ENCODE assay signal across 26 mouse cellular contexts in the genomic region with DNA sequence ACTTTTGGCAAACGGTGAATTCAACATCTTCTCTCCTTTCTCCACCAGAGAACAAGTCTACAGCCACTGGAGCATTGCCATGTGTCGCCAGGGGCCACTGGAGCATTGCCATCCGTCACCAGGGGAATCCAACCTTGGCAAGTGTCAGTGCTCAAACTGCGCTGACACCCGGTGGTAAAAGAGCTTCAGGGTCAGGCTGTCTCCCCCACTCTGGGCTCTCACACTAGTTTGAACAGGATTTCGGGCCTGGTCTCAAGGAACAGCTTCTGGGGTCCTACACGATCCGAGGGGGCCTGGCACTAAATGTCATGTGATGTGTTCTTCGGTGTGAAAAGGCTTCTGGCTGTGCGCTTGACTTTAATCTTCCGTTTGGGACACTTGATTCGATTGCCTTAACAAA. TPM values are rescaled to one million over a fixed set of nuclear protein-coding genes. Genes with fewer than 3 reads are reported as not detected.
A peak's percentile ranks its signal among the peaks of the same experiment; 100 is the strongest.
DNase-seq lines count a peak whose midpoint lies in the region; ATAC-seq and TF ChIP-seq lines count a peak whose summit lies in the region.
"Had no signal": no experiment of that assay in that cellular context is flagged by ENCODE, and none has a peak within 500 bp of the region (broad histone marks: within the 10 kb centered on the region; RNA-seq: fewer than 3 reads in every experiment).

No protein-coding gene starts in this region.

- no peak overlapping the region for H3K4me2 ChIP-seq in heart, embryonic 11.5 days
- H3K4me2 ChIP-seq in hindbrain, postnatal 0 days (ENCODE audit: low read depth, low read length), result no peak overlapping the region
- H3K4me2 ChIP-seq in hindbrain, embryonic 11.5 days (replicated peaks; ENCODE audit: low read depth, low read length), result no peak overlapping the region
- H3K4me2 ChIP-seq: heart, embryonic 15.5 days; liver, embryonic 13.5 days; midbrain, embryonic 13.5 days had no signal

- DNase-seq in adrenal gland, postnatal 25 days, result peak; percentile 45
- DNase-seq in adrenal gland, adult 2 months, result no peak
- DNase-seq in heart, adult 11 months, result peak; percentile 83
- peak; percentile 25 for DNase-seq in hindbrain, postnatal 0 days (ENCODE audit: low spot score)
- DNase-seq in hindbrain, embryonic 11.5 days (ENCODE audit: low spot score), result no peak
- DNase-seq in adipocyte (ENCODE audit: low spot score) (peak; percentile 36), liver (no peak)
- DNase-seq: cerebellum, postnatal 36 days; gastrocnemius, postnatal 25 days; heart, adult 2 months; kidney, adult 8-10 months; kidney, postnatal 4 days; left cerebral cortex, postnatal 4 days; liver, embryonic 13.5 days; lung, adult 18-20 months; lung, postnatal 4 days; spleen, adult 18-20 months; thymus, postnatal 14 days had no signal

- no peak for TF ChIP-seq CTCF in hindbrain, postnatal 0 days (IDR thresholded peaks at IDR 0.05; ENCODE audit: low read depth)

- no peak overlapping the region for H3K9ac ChIP-seq in heart, embryonic 11.5 days (ENCODE audit: low read depth, low read length)
- no peak overlapping the region for H3K9ac ChIP-seq in hindbrain, postnatal 0 days (replicated peaks; ENCODE audit: low read length)
- no peak overlapping the region for H3K9ac ChIP-seq in hindbrain, embryonic 11.5 days (ENCODE audit: low read depth, low read length)
- H3K9ac ChIP-seq: heart, embryonic 15.5 days; liver, embryonic 13.5 days; midbrain, embryonic 13.5 days had no signal

- H3K27me3 ChIP-seq in heart, embryonic 11.5 days (ENCODE audit: control insufficient read depth, insufficient read depth, low read length), result no peaks in the 10 kb centered on the region
- no peaks in the 10 kb centered on the region for H3K27me3 ChIP-seq in hindbrain, postnatal 0 days (ENCODE audit: insufficient read depth, low read length)
- no peaks in the 10 kb centered on the region for H3K27me3 ChIP-seq in hindbrain, embryonic 11.5 days (ENCODE audit: control insufficient read depth, insufficient read depth, low read length)
- H3K27me3 ChIP-seq: heart, embryonic 15.5 days; liver, embryonic 13.5 days; midbrain, embryonic 13.5 days had no signal

- H3K4me3 ChIP-seq in heart, embryonic 11.5 days (ENCODE audit: low read depth, low read length), result no peak overlapping the region
- no peak overlapping the region for H3K4me3 ChIP-seq in hindbrain, postnatal 0 days (ENCODE audit: low read length)
- no peak overlapping the region for H3K4me3 ChIP-seq in hindbrain, embryonic 11.5 days (ENCODE audit: low read depth, low read length)
- H3K4me3 ChIP-seq: heart, adult 2 months; heart, embryonic 15.5 days; liver, embryonic 13.5 days; megakaryocyte, embryonic 14.5 days; midbrain, embryonic 13.5 days had no signal

- H3K9me3 ChIP-seq in heart, embryonic 11.5 days (replicated peaks; ENCODE audit: control insufficient read depth, low read length), result no peaks in the 10 kb centered on the region
- H3K9me3 ChIP-seq in hindbrain, postnatal 0 days (ENCODE audit: low read length), result no peaks in the 10 kb centered on the region
- H3K9me3 ChIP-seq in hindbrain, embryonic 11.5 days (ENCODE audit: control insufficient read depth, low read length), result no peaks in the 10 kb centered on the region
- H3K9me3 ChIP-seq: heart, embryonic 15.5 days; liver, embryonic 13.5 days; megakaryocyte, embryonic 14.5 days; midbrain, embryonic 13.5 days had no signal

- H3K27ac ChIP-seq in heart, embryonic 11.5 days (ENCODE audit: low read depth, low read length), result no peak overlapping the region
- no peak overlapping the region for H3K27ac ChIP-seq in hindbrain, postnatal 0 days
- H3K27ac ChIP-seq in hindbrain, embryonic 11.5 days (ENCODE audit: low read depth, low read length), result no peak overlapping the region
- H3K27ac ChIP-seq: heart, adult 2 months; heart, embryonic 15.5 days; kidney, postnatal 0 days; liver, embryonic 13.5 days; midbrain, embryonic 13.5 days had no signal

- no peaks in the 10 kb centered on the region for H3K4me1 ChIP-seq in heart, embryonic 11.5 days (ENCODE audit: control insufficient read depth, insufficient read depth, low read length)
- no peaks in the 10 kb centered on the region for H3K4me1 ChIP-seq in hindbrain, postnatal 0 days (ENCODE audit: insufficient read depth, low read length)
- no peaks in the 10 kb centered on the region for H3K4me1 ChIP-seq in hindbrain, embryonic 11.5 days (replicated peaks; ENCODE audit: control insufficient read depth, insufficient read depth, low read length)
- H3K4me1 ChIP-seq: heart, embryonic 15.5 days had no signal

- no peak for ATAC-seq in heart, embryonic 11.5 days (replicated peaks; ENCODE audit: insufficient number of reproducible peaks, low FRiP score, low TSS enrichment)
- peak; percentile 57 for ATAC-seq in hindbrain, postnatal 0 days
- ATAC-seq in hindbrain, embryonic 11.5 days (ENCODE audit: low FRiP score), result no peak
- ATAC-seq: forebrain, embryonic 14.5 days; intestine, embryonic 16.5 days; lung, postnatal 0 days; midbrain, embryonic 13.5 days had no signal

- 63% methylated on average over 12 of the region's 12 CpGs for WGBS in heart, embryonic 11.5 days (ENCODE audit: insufficient replicate concordance)
- 36% methylated on average over 12 of the region's 12 CpGs for WGBS in hindbrain, postnatal 0 days
- WGBS in hindbrain, embryonic 11.5 days, result 64% methylated on average over 12 of the region's 12 CpGs

- no peaks in the 10 kb centered on the region for H3K36me3 ChIP-seq in heart, embryonic 11.5 days (ENCODE audit: control insufficient read depth, insufficient read depth, low read length)
- H3K36me3 ChIP-seq in hindbrain, postnatal 0 days (ENCODE audit: insufficient read depth, low read length), result no peaks in the 10 kb centered on the region
- no peaks in the 10 kb centered on the region for H3K36me3 ChIP-seq in hindbrain, embryonic 11.5 days (ENCODE audit: control insufficient read depth, insufficient read depth, low read length)
- H3K36me3 ChIP-seq: heart, embryonic 15.5 days; liver, embryonic 13.5 days; midbrain, embryonic 13.5 days had no signal

RNA-seq across cellular contexts. Expression of a gene that starts 21.7 kb away (rescaled TPM):
- total RNA-seq in adrenal gland, postnatal 25 days (2021), result 97.6 and 105 TPM in 2 replicates
- 100 to 1,000 TPM in 1 of 2 experiments, 10 to 100 TPM in 1; 65.8 to 125 TPM for total RNA-seq in adrenal gland, adult 2 months (2021)
- polyA plus RNA-seq in adrenal gland, adult 2 months (2012; rRNA removed), result 120 and 136 TPM in 2 replicates
- polyA plus RNA-seq in heart, embryonic 11.5 days (2014; fragmentation: Nextera tagmentation; extraction: Ambion mirVana), result 91.5 and 97.7 TPM in 2 replicates
- 32.9 and 34.8 TPM in 2 replicates for total RNA-seq in hindbrain, postnatal 0 days (2014; rRNA removed)
- 56.8 and 56.9 TPM in 2 replicates for polyA plus RNA-seq in hindbrain, postnatal 0 days (2015; fragmentation: Nextera tagmentation; extraction: Ambion mirVana)
- polyA plus RNA-seq in hindbrain, embryonic 11.5 days (2014; fragmentation: Nextera tagmentation; extraction: Ambion mirVana), result 121 and 124 TPM in 2 replicates

Comparison
In these comparisons a context has a peak if more than half of its experiments do, and no peak if none do; other contexts are left out.
1. DNase-seq: peak in adrenal gland, postnatal 25 days (single experiment), heart, adult 11 months (single experiment), hindbrain, postnatal 0 days (single experiment) and adipocyte (single experiment); none in adrenal gland, adult 2 months (single experiment), hindbrain, embryonic 11.5 days (single experiment) and liver (single experiment).